ENCODE assay signal across 8 mouse cellular contexts in genomic region chr16:13189430-13190107, GRCm38 (mm10).
A peak's percentile ranks its signal among the peaks of the same experiment; 100 is the strongest.
DNase-seq lines count a peak whose midpoint lies in the region; ATAC-seq and TF ChIP-seq lines count a peak whose summit lies in the region.

No protein-coding gene starts in this region.

- DNase-seq in brain, adult 2 months (ENCODE audit: low read depth, low spot score) = peak; percentile 49
- peak; percentile 27 for DNase-seq in embryo, embryonic 9.5 days (ENCODE audit: extremely low spot score)
- DNase-seq in heart, postnatal 36 days = peak; percentile 64 to 74
- peak; percentile 23 for DNase-seq in lung, adult 2 months
- DNase-seq in left cerebral cortex, adult 9 months (ENCODE audit: low spot score in 2 of 2) = no peak
- DNase-seq in layer of hippocampus, postnatal 14 days (ENCODE audit: low spot score in 2 of 2) = no peak
- DNase-seq in ovary, postnatal 10 days (ENCODE audit: low spot score) = no peak

- no peak overlapping the region for H3K9ac ChIP-seq in neural tube, embryonic 15.5 days (replicated peaks)

- H3K4me1 ChIP-seq in lung, adult 2 months (ENCODE audit: control insufficient read depth, insufficient read depth, low read length) = peaks cover 16% of the 10 kb centered on the region
- no peaks in the 10 kb centered on the region; the same call in 1 of the 2 replicates for H3K4me1 ChIP-seq in neural tube, embryonic 15.5 days

- H3K27ac ChIP-seq in neural tube, embryonic 15.5 days (replicated peaks) = no peak overlapping the region

- ATAC-seq in neural tube, embryonic 15.5 days (ENCODE audit: low FRiP score) = no peak

- no peak overlapping the region for H3K4me2 ChIP-seq in neural tube, embryonic 15.5 days

- no peaks in the 10 kb centered on the region for H3K9me3 ChIP-seq in neural tube, embryonic 15.5 days (replicated peaks)

- intact Hi-C loops in heart, postnatal 36 days (cut with DNase I) = no loop called here

- TF ChIP-seq CTCF in lung, adult 2 months (IDR thresholded peaks at IDR 0.05; ENCODE audit: insufficient read depth, low read length) = no peak

- no peaks in the 10 kb centered on the region for H3K36me3 ChIP-seq in neural tube, embryonic 15.5 days

- no peak overlapping the region for H3K4me3 ChIP-seq in lung, adult 2 months (replicated peaks; ENCODE audit: extremely low read depth, low read depth, low read length)
- H3K4me3 ChIP-seq in neural tube, embryonic 15.5 days (replicated peaks) = no peak overlapping the region

- WGBS in lung, adult 2 months = 15% methylated on average over 12 of the region's 12 CpGs
- WGBS in neural tube, embryonic 15.5 days = 53% methylated on average over 12 of the region's 12 CpGs

- no peaks in the 10 kb centered on the region for H3K27me3 ChIP-seq in neural tube, embryonic 15.5 days (replicated peaks)

- TF ChIP-seq POLR2A in lung, adult 2 months (IDR thresholded peaks at IDR 0.05; ENCODE audit: borderline replicate concordance, extremely low read depth, low read depth, low read length) = peak; percentile 14; the same call in 1 of the 2 replicates

Comparison
In these comparisons a context has a peak if more than half of its experiments do, and no peak if none do; other contexts are left out.
1. DNase-seq: peak in brain, adult 2 months (single experiment), embryo, embryonic 9.5 days (single experiment), heart, postnatal 36 days (2 of 2) and lung, adult 2 months (single experiment); none in left cerebral cortex, adult 9 months (0 of 2), layer of hippocampus, postnatal 14 days (0 of 2) and ovary, postnatal 10 days (single experiment).